Mouse (Mus musculus): Measurements from ENCODE around the gene Dlgap5.

The Dlgap5 gene

DNA sequence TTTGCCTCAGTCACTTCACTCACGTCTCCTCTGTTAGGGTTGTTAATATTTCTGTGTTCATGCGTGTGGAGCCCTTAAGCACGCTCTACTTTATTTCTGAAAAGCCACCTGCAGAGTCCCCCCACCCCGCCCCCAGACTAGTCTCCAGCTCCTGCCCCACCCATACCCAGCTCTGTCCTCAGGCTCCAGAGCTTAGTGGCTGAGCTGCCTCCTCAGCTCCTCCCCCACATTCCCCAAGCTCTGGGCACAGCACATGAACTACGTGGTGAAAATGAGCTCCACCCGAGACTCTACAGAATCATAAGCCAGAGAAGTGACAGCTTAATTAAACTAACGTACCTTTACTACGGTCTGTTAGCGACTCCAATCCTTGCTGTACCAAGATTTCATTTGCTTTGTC is 12.2 kb downstream of the Dlgap5 start:
- in situ Hi-C loops (cut with MboI; ENCODE audit: low pct_unique_long_range_greater_than_20kb in 1 of 2, low sequenced_read_pairs in 2 of 2, unreplicated experiment in 1 of 2): no loop called here

DNA sequence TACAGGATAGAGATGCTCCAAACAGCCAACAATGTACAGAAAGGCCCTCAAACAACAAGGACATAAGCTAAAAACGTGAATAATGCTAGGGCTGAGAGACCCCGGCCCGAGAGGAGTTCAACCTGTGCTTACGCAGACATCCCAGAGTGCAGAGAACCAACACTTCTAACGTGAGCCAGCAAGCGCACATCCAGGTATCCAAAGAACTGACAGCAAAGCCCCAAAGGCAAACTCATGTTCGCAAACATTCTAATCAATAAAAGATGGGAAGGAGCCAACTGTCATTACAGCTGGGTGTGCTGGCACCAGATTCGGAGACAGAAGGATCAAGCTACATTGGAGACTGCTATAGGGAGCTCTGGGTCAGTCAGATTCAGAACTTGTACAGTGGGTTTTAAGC is 15.5 kb downstream of the Dlgap5 start:
- in situ Hi-C loops (cut with MboI; ENCODE audit: low pct_unique_long_range_greater_than_20kb in 1 of 2, low sequenced_read_pairs in 2 of 2, unreplicated experiment in 1 of 2): no loop called here

DNA sequence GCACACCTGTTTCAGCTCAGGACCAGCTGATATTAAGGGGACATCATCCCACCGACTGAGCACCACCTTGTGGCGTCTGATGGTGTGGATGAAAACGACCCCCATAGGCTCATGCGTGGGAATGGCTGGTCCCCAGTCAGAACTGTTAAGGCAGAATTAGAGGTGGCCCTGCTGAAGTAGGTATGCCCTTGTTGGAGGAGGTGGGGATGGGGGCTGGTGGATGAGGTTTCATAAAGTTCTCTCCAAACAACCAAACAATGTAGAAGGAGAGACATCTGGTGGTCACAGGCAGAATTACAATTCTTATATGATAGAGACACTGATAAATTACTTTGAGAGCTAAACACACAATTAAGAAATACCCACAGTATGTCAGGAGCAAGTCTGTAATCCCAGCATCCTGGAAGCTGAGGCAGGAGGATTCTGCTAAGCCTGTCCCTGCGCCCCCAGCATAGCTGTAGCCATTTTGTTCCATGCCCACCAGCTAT is 22.0 kb downstream of the Dlgap5 start:
- in situ Hi-C loops (cut with MboI; ENCODE audit: low pct_unique_long_range_greater_than_20kb in 1 of 2, low sequenced_read_pairs in 2 of 2, unreplicated experiment in 1 of 2): no loop called here

DNA sequence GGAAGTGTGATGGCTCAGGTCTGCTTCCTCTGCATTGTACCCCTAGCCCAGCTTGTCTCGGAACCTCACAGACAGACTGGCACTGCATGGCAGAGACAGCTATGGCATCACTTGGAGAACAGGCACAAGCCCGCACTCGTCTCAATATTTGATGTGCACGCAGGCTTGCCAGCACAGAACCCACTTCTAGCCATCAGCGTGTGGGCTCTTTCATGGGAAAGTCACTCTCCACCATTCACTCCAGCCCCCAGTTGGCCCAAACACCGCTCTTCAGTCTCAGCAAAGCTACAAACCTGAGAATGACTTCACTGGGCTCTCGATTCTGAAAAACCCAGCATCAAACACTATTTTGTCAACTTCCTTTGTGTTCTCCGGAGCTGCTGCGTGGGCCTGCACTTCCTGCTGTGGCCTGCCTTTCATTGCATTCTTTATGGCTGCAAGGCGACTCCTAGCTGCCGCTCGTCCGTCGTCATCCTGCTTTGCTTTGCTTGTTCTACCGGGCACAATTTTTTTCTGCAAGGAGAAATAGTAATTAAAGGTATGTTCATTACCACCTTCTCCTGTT is 22.7 kb downstream of the Dlgap5 start:
- in situ Hi-C loops (cut with MboI; ENCODE audit: low pct_unique_long_range_greater_than_20kb in 1 of 2, low sequenced_read_pairs in 2 of 2, unreplicated experiment in 1 of 2): no loop called here

DNA sequence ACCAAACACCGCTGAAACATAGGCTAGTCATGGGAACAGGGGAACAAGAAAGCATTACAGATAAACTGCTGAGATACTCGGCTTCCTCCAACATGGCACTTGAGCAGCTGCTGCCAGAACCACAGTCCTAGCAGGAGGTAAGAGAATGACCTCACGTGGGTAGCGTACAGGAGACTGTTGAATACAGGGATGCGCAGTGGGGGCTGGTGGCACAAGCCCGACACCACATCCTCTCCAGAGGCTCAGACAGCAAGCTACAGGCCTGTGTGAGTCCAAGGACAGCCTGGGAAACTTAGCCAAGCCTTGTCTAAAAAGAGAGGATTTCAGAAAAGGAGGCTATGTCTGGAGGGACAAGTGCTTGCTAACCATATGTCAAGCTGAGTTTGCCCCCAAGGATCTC is 23.2 kb downstream of the Dlgap5 start:
- in situ Hi-C loops (cut with MboI; ENCODE audit: low pct_unique_long_range_greater_than_20kb in 1 of 2, low sequenced_read_pairs in 2 of 2, unreplicated experiment in 1 of 2): no loop called here

DNA sequence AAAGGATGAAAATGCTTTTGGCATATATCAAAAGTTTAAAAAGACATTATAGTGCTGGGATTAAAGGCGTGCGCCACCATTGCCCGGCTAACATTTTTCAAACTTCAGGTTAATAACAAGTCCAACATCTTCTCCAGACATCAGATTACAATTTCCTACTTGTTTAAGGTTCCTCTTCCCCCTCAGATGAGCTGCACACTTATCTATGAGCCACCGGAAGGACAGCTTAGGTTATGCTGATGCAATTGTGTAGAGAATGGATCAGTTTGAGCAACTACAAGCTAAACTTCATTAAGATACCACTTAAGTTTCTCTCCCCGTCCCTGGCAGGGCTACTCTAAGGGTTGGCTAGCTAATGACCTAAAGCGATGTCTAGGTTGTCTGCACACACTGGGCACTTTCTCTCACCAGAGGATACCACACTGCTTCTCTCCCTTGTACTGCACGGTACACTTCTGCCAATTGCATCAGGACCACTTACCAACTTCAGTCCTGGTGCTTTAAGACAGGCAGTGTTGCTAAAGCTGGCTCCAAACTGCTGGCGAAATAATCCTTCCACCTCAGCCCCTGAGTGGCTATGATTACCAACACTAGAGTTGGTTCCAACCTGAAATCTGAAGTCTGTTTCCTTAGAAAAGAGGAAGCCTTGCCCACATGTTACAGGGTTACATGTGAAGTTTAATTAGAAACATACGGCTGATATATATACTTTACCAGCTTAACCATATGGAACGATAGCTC is 24.7 kb downstream of the Dlgap5 start:
- in situ Hi-C loops (cut with MboI; ENCODE audit: low pct_unique_long_range_greater_than_20kb in 1 of 2, low sequenced_read_pairs in 2 of 2, unreplicated experiment in 1 of 2): no loop called here

DNA sequence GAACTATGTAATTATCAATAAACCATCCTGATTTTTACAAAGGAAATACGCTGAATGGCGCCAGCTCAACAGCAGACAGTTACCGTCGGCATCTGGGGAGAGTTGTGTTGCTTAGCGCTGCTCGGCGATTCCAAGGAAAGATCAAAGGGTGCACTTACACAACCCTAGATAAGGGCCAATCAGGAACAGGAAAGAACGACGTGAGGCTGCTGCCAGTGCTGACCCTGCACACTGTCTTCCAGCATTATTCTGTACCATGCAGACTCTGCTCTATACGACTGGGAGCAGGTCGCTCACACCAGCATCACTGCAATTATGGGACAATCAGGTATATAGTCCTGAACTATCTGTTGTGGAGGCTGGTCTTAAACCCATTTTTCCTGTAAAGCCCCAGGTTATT is 32.1 kb downstream of the Dlgap5 start:
- in situ Hi-C loops (cut with MboI; ENCODE audit: low pct_unique_long_range_greater_than_20kb in 1 of 2, low sequenced_read_pairs in 2 of 2, unreplicated experiment in 1 of 2): loop anchor here in 1 of 2 experiments (5.0 kb wide), 1 partner anchor 44 kb away; no protein-coding TSS in a partner anchor

DNA sequence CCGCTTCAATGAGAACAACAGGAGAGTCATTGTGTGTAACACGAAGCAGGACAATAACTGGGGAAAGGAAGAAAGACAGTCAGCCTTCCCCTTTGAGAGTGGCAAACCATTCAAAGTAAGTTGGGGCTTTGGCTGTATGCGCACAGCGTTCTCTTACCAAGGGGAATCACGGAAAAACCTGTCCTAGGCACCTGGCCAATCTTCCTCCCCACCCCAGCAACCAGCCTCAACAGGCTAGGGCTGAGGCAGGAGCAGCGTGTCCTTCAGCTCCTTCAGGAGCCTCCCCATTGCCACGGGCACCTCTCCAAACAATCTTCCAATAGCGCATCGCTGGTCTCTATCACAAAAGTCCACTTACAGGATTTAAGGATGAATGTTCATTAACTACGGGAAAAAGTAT is 33.6 kb downstream of the Dlgap5 start:
- in situ Hi-C loops (cut with MboI; ENCODE audit: low pct_unique_long_range_greater_than_20kb in 1 of 2, low sequenced_read_pairs in 2 of 2, unreplicated experiment in 1 of 2): loop anchor here (5.0 kb wide), 1 partner anchor 42 kb away; no protein-coding TSS in a partner anchor

DNA sequence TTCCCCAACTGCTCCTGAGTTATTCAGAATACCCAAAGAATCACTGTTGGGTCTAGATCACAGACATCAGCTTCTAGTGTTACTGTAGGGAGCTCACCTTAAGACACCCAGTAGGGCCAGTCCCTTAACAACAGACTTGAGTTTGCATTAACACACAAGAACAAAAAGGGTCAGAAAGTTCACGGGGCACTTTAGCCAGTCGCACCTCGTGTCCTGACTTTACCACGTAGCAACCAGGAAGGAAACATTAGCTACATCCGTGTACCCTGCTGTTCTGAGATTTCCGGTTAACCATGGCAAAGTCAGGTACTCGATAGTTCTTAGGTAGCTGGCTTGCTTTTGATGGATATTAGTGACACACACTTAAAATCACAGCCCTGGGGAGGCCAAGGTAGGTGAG is 34.3 kb downstream of the Dlgap5 start:
- in situ Hi-C loops (cut with MboI; ENCODE audit: low pct_unique_long_range_greater_than_20kb in 1 of 2, low sequenced_read_pairs in 2 of 2, unreplicated experiment in 1 of 2): loop anchor here in 1 of 2 experiments (5.0 kb wide), 1 partner anchor 42 kb away; no protein-coding TSS in a partner anchor

DNA sequence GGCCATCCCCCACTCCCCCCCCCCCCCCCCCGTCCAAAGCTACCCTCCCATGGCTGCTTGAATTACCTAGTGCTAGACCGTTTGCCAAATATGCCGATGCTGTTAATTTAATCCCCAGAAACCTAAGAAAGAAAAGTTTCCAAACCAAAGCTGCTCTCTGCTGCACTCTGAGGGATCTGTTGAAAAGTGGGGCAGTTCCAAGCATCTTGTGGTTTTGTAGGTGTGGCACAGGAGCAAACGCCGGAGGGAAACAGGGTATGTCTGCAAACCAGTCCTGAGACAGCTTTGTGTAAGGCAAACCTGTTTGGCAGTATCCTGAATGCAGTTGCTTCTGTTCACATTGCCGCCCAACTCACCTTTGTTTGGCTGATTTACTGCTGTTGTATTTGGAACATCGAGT is 39.9 kb downstream of the Dlgap5 start:
- in situ Hi-C loops (cut with MboI; ENCODE audit: low pct_unique_long_range_greater_than_20kb in 1 of 2, low sequenced_read_pairs in 2 of 2, unreplicated experiment in 1 of 2): no loop called here

DNA sequence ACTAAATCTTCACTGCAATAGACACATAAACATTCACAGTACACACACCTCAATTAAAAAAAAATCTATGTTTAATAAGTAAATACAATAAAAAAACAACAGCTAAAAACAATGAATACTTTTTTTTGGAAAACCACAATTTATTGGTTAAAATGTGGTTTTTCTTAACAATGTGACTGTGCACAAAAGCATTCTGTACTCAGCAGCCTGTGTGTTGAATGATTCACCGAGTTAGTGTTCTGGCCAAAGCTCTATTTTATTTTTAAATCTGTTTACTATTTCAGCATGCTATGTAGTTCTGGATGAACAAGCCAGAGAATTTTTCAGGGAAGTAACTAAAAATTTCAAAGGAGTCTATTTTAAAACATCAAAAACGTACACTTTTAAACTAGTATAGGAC is 41.7 kb downstream of the Dlgap5 start:
- in situ Hi-C loops (cut with MboI; ENCODE audit: low pct_unique_long_range_greater_than_20kb in 1 of 2, low sequenced_read_pairs in 2 of 2, unreplicated experiment in 1 of 2): no loop called here

DNA sequence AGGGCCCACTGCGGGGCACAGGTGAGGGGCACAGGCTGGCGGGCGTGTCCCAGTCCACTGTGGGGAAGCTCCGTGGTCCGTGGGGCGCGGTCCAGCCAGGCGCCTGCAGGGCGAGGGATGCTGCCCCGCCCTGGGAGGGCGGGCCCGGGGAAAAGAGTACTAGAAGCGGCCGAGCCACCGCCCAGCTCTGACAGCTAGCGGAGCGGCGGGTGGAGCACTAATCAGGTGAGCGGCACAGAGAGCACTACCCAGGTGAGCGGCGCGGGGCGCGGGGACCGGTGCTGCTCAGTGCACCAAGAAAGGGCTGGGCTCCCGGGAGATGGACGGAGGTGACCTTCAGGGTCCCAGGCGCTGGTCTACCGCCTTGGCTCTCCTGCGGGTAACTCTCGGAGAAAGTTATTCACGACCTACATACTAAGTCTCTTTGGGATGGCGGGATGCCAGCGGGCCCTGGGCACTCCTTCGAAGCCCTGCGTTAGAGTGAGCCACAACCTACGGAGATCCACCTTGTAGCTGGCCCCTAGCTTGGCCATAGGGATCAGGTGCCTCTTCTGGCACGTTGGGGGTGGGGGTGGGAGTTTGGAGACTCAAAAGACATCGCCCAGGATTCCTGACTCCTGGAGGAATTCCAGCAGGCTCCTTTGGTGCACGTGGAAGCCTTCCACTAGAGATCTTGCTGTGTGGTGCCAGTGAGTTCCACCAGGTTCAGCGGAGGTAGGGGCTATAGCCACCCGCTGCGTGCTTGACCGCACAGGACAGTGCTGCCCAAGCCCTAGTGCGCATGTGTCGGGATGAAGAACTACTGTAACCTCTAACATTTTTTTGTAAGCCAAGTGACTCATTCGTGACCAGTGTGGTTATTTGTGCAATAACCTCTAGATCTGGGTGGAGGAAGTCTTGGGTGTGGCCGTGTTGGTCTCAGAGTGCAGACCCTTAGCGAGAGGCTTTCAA is 44.2 kb downstream of the Dlgap5 start:
- in situ Hi-C loops (cut with MboI; ENCODE audit: low pct_unique_long_range_greater_than_20kb in 1 of 2, low sequenced_read_pairs in 2 of 2, unreplicated experiment in 1 of 2): no loop called here

DNA sequence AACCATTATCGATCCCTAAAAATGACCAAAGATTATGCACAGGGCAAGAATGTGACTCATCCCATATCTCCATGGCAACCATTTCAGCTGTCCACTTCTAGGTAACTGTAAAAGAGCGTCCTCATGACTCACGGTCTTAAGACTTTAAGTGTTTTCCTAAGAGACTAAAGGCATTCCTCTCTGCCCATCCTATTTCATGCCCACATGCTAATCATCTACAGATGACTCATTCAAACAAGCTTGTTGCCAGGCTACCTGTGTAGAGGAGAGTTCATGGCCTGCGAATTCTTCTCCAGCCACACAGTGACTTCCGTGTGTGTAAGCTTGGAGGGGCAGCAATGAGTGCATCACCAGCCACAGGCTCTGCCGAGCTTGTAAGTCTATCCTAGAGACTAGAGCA is 46.5 kb downstream of the Dlgap5 start:
- in situ Hi-C loops (cut with MboI; ENCODE audit: low pct_unique_long_range_greater_than_20kb in 1 of 2, low sequenced_read_pairs in 2 of 2, unreplicated experiment in 1 of 2): no loop called here

DNA sequence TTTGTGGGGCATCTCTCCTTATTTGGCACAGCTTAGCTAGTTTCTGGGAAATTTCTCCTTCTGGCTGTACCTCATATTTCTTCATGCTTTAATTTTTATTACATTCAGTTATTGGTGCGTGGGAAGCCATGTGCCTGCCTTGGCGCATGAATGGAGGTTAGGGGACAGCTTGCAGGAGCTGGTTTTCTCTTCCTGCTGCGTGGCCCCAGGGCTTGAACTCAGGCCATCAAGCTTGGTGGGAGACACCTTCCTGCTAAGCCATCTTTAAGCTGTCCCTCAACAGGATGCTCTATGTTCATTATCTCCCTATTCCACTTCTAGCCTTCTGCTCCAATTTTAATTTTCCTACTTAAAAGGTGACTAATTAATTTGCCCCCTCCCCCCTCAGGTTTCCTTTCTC is 47.4 kb downstream of the Dlgap5 start:
- in situ Hi-C loops (cut with MboI; ENCODE audit: low pct_unique_long_range_greater_than_20kb in 1 of 2, low sequenced_read_pairs in 2 of 2, unreplicated experiment in 1 of 2): no loop called here

DNA sequence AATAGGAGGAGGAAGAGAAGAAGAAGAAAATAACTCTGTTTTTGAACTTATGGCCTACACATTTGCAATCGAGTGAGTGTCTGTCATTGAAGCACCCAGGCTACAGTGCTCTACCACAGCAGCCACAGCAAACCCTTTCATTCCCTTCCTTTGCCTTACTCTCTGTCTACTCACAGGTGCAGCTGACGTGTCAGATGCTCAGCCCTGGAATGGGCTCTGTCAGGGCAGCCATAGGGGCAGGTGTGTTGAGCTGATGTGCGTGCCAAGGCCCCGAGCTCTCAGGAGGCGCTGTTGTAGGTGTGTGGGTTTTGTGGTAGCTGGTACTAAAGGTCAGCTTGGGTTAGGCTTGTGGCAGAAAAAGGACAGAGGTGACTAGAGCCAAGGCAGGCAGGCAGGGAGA is 48.5 kb downstream of the Dlgap5 start:
- in situ Hi-C loops (cut with MboI; ENCODE audit: low pct_unique_long_range_greater_than_20kb in 1 of 2, low sequenced_read_pairs in 2 of 2, unreplicated experiment in 1 of 2): no loop called here

DNA sequence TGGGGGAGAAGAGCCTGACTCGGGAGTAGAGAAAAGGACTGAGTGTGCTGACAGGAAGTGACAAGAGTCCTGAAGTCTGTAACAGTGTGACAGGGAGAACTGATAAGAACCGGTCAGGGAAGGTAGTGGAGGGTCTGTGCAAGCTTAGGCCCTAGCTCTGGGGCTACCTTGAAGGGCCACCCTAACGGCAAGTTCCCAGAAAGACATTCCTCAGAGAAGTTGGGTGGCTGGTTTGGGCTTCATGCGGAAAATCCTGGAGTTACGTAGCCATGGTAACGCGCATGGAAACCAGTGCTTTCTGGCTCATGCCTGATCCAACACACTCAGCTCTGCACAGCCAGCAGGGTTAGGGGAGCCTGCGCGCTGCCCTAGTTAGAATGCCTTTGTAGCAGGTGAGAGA is 50.7 kb downstream of the Dlgap5 start, which contains the start of gene Lgals3:
Gene Lgals3 (plus strand): TSS at position 291 of the 400 bp plus-strand sequence.
- in situ Hi-C loops (cut with MboI; ENCODE audit: low pct_unique_long_range_greater_than_20kb in 1 of 2, low sequenced_read_pairs in 2 of 2, unreplicated experiment in 1 of 2): no loop called here

DNA sequence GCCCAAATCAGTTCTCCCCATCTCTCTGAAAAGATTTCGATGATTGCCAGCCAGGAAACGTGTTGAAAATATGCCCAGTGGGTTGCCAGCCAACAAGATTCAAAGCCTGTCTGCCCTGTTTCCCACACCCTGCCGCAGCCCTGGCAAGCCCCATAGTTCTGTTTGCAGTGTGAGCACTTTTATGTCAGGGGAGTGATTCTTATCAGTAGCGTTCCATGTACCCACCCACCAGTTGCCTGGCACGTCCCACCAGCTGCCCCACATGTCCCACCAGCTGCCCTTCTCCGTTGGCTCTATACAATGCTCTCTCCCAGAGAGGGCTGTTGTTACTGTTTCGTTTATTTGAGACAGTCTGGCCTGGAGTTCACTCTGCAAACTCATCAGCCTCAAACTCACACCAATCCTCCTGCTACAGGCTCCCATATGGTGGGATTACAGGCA is 51.3 kb downstream of the Dlgap5 start:
- in situ Hi-C loops (cut with MboI; ENCODE audit: low pct_unique_long_range_greater_than_20kb in 1 of 2, low sequenced_read_pairs in 2 of 2, unreplicated experiment in 1 of 2): no loop called here

DNA sequence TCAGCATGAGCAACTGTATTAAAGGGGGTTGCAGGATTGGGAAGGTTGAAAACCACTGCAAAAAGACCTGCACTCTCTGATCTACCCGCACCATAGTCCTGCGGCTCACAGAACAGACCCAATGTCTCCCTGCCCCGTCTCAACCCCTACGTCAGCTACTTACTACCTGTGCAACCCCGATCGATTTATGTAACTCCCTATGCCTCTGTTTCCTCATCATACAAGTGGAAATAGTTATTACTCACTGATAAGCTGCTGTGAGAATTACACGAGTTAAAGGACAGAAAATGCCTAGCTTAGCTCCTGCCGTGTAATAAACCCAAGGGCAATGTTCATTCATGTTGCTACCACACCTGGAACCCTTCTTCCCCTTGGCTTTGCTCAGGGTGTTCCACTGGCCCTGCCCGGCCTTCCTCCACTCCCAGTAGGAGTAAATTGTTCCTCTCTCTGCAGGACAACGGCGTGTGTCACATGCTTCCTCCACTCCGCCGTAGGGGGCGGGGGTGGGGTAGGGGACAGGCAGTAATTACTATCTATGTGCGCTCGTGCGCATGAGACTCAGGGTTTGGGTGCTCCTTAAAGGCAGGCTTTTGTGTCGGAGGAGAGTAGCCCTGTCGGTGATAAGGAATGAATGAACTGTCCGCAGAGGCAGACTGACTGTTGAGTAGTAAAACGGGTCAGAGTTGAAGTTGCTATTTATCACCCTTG is 53.3 kb downstream of the Dlgap5 start:
- in situ Hi-C loops (cut with MboI; ENCODE audit: low pct_unique_long_range_greater_than_20kb in 1 of 2, low sequenced_read_pairs in 2 of 2, unreplicated experiment in 1 of 2): no loop called here

All from mouse embryonic stem cell (cell line).